ENCODE assay signal across 1 mouse cellular context in genomic region chr2:151008939-151009509, GRCm38 (mm10).
TF ChIP-seq lines count a peak whose summit lies in the region.

No protein-coding gene starts in this region.

TF ChIP-seq in CH12.LX, 34 proteins besides CTCF, POLR2A, EP300 and RAD21 (continued from another document):
- TF ChIP-seq IRF4 (IDR thresholded peaks at IDR 0.05; ENCODE audit: low read depth, low read length), result no peak
- TF ChIP-seq MAFK (IDR thresholded peaks at IDR 0.05; ENCODE audit: insufficient replicate concordance, low read length), result no peak
- TF ChIP-seq CHD2 (IDR thresholded peaks at IDR 0.05; ENCODE audit: low read length), result peak; percentile 35; the same call in 1 of the 2 replicates
- no peak for TF ChIP-seq KAT2A (IDR thresholded peaks at IDR 0.05; ENCODE audit: insufficient replicate concordance, low read length)
- no peak for TF ChIP-seq GABPA (IDR thresholded peaks at IDR 0.05; ENCODE audit: insufficient replicate concordance, low read depth, low read length)
- TF ChIP-seq USF2 (conservative IDR thresholded peaks at IDR 0.05; ENCODE audit: low read depth, low read length), result no peak
- no peak for TF ChIP-seq UBTF (IDR thresholded peaks at IDR 0.05; ENCODE audit: low read depth, low read length)
- TF ChIP-seq NRF1 (IDR thresholded peaks at IDR 0.05; ENCODE audit: low read depth, low read length), result no peak
- peak; percentile 56 for TF ChIP-seq MAZ (IDR thresholded peaks at IDR 0.05; ENCODE audit: low read depth, low read length)
- TF ChIP-seq JUND (conservative IDR thresholded peaks at IDR 0.05; ENCODE audit: low read depth, low read length), result no peak
- TF ChIP-seq TBP (conservative IDR thresholded peaks at IDR 0.05; ENCODE audit: low read depth, low read length), result no peak
